Mouse (Mus musculus): ENCODE results near the gene Lhx8.
A peak's percentile ranks its signal among the peaks of the same experiment; 100 is the strongest.

Lhx8 gene

GRCm38 (mm10) chr3:154321921-154322574 is 8.4 kb downstream of the Lhx8 start:
- DNase-seq (ENCODE audit: low read depth), result no peak

- DNase-seq (ENCODE audit: low read depth), result no peak
Observed at GRCm38 (mm10) chr3:154317651-154318248, 12.7 kb downstream of the Lhx8 start.

- DNase-seq (ENCODE audit: low read depth), result no peak
Observed at GRCm38 (mm10) chr3:154305163-154305884, 25.1 kb downstream of the Lhx8 start.

GRCm38 (mm10) chr3:154301102-154301501 is 29.4 kb downstream of the Lhx8 start:
- DNase-seq (ENCODE audit: low read depth), result no peak

GRCm38 (mm10) chr3:154300006-154300405 is 30.5 kb downstream of the Lhx8 start:
- no peak for DNase-seq (ENCODE audit: low read depth)

GRCm38 (mm10) chr3:154298490-154298889 is 32.0 kb downstream of the Lhx8 start:
- DNase-seq (ENCODE audit: low read depth), result no peak

- DNase-seq (ENCODE audit: low read depth), result no peak
Observed at GRCm38 (mm10) chr3:154297499-154297898, 33.0 kb downstream of the Lhx8 start.

GRCm38 (mm10) chr3:154294924-154295834 is 35.3 kb downstream of the Lhx8 start:
- DNase-seq (ENCODE audit: low read depth), result no peak

- DNase-seq (ENCODE audit: low read depth), result no peak
Observed at GRCm38 (mm10) chr3:154293839-154294490, 36.5 kb downstream of the Lhx8 start.

- DNase-seq (ENCODE audit: low read depth), result no peak
Observed at GRCm38 (mm10) chr3:154292126-154292525, 38.3 kb downstream of the Lhx8 start.

- no peak for DNase-seq (ENCODE audit: low read depth)
Observed at GRCm38 (mm10) chr3:154290351-154290750, 40.1 kb downstream of the Lhx8 start.

- DNase-seq (ENCODE audit: low read depth), result no peak
Observed at GRCm38 (mm10) chr3:154288429-154289069, 41.9 kb downstream of the Lhx8 start.

GRCm38 (mm10) chr3:154287217-154287616 is 43.2 kb downstream of the Lhx8 start:
- DNase-seq (ENCODE audit: low read depth), result no peak

- DNase-seq (ENCODE audit: low read depth), result no peak
Observed at GRCm38 (mm10) chr3:154285351-154285750, 45.1 kb downstream of the Lhx8 start.

- DNase-seq (ENCODE audit: low read depth), result no peak
Observed at GRCm38 (mm10) chr3:154284260-154284659, 46.2 kb downstream of the Lhx8 start.

GRCm38 (mm10) chr3:154274681-154275080 is 55.8 kb downstream of the Lhx8 start:
- DNase-seq (ENCODE audit: low read depth), result no peak

GRCm38 (mm10) chr3:154269757-154270366 is 60.6 kb downstream of the Lhx8 start:
- DNase-seq (ENCODE audit: low read depth), result peak; percentile 41

- DNase-seq (ENCODE audit: low read depth), result no peak
Observed at GRCm38 (mm10) chr3:154268313-154268712, 62.1 kb downstream of the Lhx8 start.

GRCm38 (mm10) chr3:154257312-154257711 is 73.1 kb downstream of the Lhx8 start:
- DNase-seq (ENCODE audit: low read depth), result no peak
